Mouse (Mus musculus) cerebellum, postnatal 4 days (tissue): ENCODE measurements around the gene Hoxd3.

Experiments
- DNase-seq, 2 experiments: peaks; one replicate each; pipeline ENCODE4 v3.0.0; 2022; ENCODE audit warnings: low spot score in 2 of 2, mixed read lengths in 1 of 2

The Hoxd3 gene

GRCm38 (mm10) chr2:74678891-74679595, 32.7 kb upstream of the Hoxd3 start, which contains the start of gene Hoxd11:
Hoxd11 (plus strand) TSS chr2:74679557.
- DNase-seq, result no peak

GRCm38 (mm10) chr2:74679596-74679971, 32.1 kb upstream of the Hoxd3 start:
- no peak for DNase-seq

GRCm38 (mm10) chr2:74679980-74680379, 31.7 kb upstream of the Hoxd3 start:
- no peak for DNase-seq

GRCm38 (mm10) chr2:74680561-74681398, 30.9 kb upstream of the Hoxd3 start:
- no peak for DNase-seq

GRCm38 (mm10) chr2:74681594-74682531, 29.9 kb upstream of the Hoxd3 start:
- DNase-seq, result no peak

- no peak for DNase-seq
Measured at GRCm38 (mm10) chr2:74682796-74683195, 28.9 kb upstream of the Hoxd3 start.

GRCm38 (mm10) chr2:74683471-74683951, 28.2 kb upstream of the Hoxd3 start:
- no peak for DNase-seq

- DNase-seq, result no peak
Measured at GRCm38 (mm10) chr2:74684106-74684505, 27.6 kb upstream of the Hoxd3 start.

- DNase-seq, result no peak
Measured at GRCm38 (mm10) chr2:74685059-74685603, 26.6 kb upstream of the Hoxd3 start.

GRCm38 (mm10) chr2:74686301-74686987, 25.3 kb upstream of the Hoxd3 start:
- DNase-seq, result peak in 1 of 2 experiments; percentile 52

- no peak for DNase-seq
Measured at GRCm38 (mm10) chr2:74686988-74687697, 24.6 kb upstream of the Hoxd3 start.

GRCm38 (mm10) chr2:74687698-74688555, 23.8 kb upstream of the Hoxd3 start:
- DNase-seq, result no peak

GRCm38 (mm10) chr2:74688795-74689573, 22.7 kb upstream of the Hoxd3 start:
- no peak for DNase-seq

GRCm38 (mm10) chr2:74689574-74690337, 22.0 kb upstream of the Hoxd3 start:
- DNase-seq, result no peak

- DNase-seq, result no peak
Measured at GRCm38 (mm10) chr2:74690338-74690716, 21.4 kb upstream of the Hoxd3 start.

- no peak for DNase-seq
Measured at GRCm38 (mm10) chr2:74691022-74691951, 20.4 kb upstream of the Hoxd3 start, which contains the start of gene Hoxd10. Hoxd10 (plus strand) TSS chr2:74691924.
